Mouse (Mus musculus) c-Kit-positive CD71-positive TER-119-negative erythroid progenitor cells, embryonic 14.5 days (primary cell): Measurements from ENCODE around the gene Rnf123.

Experiments
- DNase-seq: peaks from one replicate; pipeline ENCODE4 v3.0.0-alpha.2; 2013; ENCODE audit warnings: low read depth

Gene Rnf123

DNA sequence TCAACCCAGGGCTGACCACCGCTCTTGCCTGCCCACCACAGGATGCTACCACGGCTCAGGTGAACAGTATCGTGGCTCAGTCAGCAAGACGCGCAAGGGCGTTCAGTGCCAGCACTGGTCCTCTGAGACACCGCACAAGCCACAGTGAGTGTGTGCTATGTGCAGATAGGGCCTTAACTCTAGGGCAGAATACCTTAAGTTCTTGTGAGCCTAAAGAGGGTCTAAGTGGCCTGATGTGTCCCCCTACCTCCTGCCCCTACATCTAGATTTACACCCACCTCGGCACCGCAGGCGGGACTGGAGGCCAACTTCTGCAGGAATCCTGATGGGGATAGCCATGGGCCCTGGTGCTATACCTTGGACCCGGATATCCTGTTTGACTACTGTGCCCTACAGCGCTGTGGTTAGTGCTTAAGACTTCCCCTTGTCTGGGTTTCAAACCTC is at the start of gene Rnf123:
Gene Rnf123, minus strand, starts transcription at position 359 of the 444 bp plus-strand sequence.
- DNase-seq, result peak; percentile 54

DNA sequence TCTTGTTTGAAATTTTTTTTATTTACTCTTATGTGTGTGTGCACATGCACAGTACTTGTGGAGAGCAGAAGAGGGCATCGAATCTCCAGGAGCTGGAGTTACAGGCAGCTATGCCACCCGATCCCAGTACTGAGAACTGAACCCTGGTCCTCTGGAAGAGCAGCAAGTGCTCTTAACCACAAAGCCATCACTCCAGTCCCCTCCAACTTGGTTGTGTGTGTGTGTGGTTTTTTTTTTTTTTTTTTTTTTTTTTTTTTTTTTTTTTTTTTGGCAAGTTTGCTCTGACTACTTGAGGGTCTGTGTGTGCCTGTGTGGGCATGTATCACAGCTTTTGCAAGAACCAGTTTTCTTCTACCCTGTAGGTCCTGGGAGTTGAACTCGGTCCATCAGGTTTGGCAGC is 49.2 kb upstream of the Rnf123 start:
- DNase-seq, result no peak

DNA sequence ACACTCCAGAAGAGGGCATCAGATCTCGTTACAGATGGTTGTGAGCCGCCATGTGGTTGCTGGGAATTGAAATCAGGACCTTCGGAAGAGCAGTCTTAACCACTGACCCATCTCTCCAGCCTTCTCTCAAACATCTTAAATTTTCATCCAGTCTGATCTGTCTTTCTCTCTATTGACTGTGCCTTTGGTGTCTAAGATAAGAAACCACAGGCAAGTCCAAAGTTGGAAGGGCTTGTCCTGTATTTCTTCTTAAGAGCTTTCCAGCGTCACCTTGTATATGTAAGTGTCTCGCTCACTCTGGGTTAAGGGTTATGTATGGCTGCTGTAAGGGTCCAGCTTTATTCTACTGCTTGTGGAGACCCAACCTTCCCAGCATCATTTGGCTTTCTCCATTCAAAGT is 48.4 kb upstream of the Rnf123 start:
- no peak for DNase-seq

DNA sequence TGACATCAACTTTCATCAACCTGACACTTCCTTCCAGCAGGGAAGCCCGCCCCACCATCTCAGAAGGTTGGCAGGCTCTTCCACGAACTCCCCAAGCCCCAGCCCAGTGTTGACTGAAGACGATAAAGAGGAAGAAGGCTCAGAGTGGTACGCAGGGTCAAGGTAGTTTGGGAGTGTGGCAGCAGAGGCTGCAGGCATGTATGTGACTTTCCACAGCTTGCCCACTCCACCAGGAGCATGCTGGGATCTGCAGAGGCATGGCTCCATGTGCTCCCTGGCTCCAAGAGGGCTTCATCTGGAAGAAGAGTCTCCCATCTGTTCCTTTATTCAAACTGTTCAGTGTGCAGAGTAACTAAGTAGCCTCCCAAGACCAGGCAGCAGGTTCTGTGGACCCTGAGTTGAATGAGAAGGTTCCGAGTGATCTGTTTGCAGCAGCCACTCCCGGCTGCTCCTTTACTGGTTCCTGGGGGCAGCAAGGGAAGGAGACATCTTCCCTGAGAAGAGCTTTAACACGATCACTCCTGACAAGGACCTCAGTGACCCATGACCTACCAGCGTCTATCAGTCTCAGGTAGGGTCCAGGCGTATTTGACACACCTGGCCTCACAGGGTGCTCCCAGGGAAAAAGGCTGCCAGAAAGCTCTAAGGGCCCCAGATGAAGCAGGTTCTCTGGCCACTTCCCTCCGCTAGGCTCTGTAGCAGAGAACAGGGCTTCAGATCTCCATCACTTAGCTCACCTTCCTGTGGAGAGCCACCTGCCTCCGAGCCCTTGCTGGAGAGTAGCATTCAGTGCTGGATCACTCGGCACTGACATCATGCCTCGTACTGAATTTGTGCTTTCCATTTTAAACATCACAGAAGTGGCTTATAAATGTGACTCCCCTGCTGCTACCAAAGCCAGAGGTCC is 46.1 kb upstream of the Rnf123 start:
- DNase-seq, result no peak

DNA sequence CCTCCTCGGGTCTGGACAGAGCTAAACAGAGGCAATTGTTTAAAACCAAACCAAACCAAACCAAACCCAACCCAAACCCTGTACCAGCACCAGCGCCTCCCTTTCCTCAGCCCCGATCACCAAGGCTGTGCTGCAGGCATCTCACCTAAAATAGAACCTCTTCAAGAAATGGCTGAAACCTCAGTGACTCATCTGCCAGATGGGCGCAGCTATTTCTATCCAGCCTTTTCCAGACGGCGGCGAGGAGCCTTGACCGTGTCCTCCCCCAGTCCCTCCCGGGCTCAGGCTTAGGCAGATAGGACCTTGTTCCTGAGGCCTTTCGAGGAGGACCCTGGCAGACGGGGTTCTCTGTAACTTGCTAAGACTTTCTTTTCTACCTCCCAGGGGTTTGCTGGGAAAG is 45.1 kb upstream of the Rnf123 start:
- no peak for DNase-seq

DNA sequence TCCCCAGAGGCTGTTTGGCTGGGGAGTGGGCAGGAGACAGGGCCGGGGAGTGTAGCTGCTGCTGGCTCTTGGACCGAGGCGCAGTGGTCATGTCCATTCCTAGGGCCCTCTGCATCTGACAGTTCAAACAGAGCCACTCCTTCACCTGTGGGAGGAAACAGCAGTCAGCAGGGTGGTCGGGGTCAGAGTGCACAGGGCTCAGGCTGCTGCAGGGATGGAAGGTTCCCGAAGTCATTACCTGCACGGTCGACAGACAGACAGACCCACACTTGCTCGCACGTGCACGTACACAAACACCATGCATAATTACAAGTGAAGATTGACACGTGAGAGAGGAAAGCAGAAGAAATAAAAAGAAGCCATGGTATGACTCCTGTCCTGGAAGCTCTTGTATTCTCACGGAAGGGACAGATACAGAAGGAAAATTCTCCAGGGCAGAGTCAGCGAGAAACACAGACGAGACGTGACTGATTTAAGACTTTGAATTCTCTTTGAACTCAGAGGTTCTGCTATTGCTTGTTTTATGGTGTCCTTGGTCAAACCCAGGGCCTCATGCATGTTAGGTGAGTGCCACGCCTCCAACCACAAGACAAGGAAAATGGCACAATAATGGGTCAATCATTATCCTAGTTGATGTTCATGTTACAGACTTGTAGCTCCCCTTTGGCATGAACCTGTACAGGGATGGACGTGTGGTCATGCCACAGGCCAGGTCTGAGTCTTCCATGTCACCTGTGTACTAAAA is 43.5 kb upstream of the Rnf123 start:
- DNase-seq, result no peak

DNA sequence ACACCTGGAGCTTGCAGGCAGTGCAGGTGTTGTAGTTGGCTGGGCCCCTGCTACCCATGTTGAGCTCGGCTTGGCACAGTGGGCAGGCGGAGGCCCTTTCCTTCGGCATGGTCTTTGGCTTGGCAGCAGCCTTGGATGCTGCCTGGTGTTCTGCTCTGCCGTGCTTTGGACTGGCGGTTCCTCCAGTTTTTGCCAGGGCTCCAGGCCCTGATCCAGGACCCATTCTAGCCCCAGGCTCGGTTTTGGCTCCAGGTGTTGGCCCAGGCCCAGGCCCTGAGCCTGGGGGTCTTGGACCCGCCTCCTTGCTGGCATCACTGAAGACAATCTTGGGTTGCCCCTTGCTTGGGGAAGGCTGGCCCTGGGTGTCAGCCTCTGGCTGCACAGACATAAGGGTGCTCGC is 42.6 kb upstream of the Rnf123 start:
- DNase-seq, result no peak

DNA sequence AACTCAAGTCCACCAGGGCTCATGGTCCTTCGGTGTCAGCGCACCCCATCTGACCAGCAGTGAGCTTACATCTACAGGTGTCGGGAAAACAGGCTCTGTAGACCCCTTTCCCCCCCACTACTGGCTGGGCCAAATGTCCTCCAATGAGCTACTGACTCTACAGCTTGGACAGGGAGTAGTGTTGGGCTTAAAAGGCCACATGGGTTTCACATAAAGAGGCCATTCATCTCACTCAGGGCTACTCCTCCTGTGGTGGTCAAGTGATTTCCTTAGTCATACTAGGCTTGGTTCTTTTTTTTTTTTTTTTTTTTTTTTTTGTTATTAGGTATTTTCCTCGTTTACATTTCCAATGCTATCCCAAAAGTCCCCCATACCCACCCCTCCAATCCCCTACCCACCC is 40.8 kb upstream of the Rnf123 start:
- no peak for DNase-seq

DNA sequence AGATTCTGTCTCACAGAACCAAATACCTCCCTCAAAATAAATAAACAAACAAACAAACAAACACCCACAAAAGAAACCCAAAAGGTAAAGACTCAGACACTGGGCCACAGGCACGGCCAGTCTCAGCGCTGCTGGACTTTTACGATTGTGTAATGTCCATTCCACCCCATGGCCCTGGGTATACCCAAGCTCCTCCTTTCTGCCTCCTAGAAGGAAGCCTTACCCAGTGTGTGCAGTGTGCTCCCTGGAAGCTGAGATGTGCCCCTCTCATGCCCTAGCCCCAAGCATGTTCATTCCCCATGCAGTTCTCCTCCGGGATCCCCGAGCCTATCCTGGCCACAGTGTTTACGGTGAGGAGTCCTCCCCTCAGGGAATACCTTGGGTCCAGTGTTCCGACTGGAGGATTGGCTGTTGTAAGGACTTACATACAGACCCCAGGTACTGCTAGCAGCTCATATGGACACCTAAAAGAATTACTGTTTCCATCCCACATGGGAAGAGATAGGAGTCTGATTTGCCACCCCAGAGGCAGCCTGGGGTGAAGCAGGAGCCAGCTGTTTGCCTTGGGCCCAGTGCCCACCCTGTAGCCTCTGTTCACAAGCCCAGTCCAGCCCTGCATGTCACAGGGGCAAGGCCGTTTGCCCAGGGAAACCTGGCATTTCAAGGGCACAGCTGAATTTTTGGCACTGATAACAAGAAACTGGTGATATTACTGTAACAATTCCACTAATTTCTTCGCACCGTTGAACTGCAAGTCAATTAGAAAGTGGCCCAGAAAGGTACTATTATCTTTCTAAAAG is 38.2 kb upstream of the Rnf123 start:
- DNase-seq, result no peak

DNA sequence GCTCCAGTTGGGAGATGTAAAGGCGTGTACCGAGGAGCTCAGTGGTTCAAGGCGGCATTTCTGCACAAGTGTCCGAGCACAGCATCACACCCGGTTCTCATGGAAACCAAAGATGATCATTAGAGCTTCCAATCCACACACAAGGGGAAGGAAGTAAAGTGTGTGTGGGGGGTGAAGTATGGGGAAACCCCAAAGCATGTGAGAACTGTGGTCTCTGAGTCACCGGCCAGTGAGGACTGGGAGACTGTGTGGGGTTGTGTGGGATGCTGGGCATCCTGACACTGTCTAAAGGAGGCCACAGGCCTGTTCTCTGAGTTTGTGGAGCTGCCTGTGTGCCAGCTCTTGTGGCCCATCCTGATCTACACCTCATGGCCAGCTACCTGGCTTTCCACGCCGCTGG is 37.5 kb upstream of the Rnf123 start:
- no peak for DNase-seq

DNA sequence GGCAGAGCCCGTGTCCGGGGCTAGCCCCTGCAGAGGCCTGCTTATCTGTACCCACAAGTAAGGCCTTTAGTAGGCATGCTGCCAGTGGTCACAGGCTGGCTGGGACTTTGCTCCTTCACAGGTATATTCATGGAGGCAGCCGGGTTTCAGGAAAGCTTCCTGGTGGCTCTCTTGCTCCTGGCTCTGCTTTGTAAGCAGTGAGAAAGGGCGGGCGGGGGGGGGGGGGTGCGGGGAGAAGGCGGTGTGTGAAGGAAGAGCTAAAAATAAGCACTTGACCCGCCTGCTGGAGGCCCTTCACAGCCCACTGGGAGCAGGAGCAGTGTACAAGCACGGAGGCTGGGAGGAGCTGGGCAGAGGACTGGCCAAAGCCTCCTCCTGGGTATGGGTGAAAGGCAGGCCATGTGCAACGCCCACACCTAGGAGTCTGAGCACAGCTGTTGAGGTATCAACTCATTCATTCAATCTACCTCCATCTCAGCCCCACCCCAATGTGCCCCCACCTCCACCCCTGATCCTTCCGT is 36.8 kb upstream of the Rnf123 start:
- no peak for DNase-seq

DNA sequence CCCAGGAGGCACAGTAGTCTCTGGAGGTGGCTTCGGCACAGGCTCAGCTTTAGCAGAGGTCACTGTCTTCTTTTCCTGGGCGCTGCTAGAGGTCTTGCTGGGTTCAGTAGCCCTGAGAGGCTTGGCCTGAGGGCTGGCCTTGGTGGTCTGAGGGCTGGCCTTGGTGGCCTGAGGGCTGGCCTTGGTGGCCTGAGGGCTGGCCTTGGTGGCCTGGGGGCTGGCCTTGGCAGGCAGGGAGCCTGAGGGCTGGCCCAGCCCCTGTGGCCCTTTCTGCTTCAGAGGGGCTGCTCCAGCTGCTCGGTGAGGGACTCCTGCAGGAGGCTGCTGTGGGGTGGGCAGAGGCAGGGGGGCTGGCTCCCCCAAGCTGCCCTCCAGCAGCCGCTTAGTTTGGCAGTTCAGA is 34.0 kb upstream of the Rnf123 start:
- DNase-seq, result no peak

DNA sequence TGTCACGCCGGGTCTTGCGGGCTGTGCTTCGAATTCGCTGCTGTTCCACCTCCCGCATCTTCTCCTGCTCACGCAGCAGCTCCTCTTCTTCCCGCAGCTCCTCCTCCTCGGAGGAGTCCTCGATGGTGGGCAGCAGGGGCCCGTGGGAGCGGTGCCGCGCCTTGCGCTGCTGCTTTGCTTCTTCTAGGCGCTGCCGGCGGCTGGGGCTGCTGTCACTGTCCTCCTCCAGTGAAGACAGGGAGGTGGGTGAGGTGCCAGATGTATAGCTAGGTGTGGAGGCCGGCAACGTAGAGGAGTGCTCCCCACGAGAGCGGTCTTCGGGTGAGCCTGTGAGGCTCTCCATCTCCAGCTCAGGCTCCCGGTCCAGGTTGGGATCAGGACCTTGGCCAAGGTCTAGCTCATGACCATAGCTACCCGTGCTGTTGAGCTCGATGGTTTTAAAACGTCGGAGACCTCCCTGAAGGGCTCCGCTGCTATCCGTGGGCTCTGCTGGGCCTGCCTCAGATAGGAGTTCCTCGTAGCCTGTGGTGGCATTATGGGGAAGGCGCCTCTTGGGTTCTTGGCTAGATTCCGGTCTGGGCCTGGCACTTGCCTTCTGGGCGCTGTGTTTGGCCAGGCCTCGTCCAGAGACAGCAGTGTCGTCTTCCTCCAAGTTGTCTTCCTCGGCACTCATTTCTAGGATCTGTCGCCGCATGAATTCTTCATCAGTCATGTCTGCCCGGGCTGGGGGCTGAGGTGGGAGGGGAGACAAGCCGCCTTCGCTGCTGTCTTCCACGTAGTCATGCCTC is 32.3 kb upstream of the Rnf123 start:
- DNase-seq, result no peak

DNA sequence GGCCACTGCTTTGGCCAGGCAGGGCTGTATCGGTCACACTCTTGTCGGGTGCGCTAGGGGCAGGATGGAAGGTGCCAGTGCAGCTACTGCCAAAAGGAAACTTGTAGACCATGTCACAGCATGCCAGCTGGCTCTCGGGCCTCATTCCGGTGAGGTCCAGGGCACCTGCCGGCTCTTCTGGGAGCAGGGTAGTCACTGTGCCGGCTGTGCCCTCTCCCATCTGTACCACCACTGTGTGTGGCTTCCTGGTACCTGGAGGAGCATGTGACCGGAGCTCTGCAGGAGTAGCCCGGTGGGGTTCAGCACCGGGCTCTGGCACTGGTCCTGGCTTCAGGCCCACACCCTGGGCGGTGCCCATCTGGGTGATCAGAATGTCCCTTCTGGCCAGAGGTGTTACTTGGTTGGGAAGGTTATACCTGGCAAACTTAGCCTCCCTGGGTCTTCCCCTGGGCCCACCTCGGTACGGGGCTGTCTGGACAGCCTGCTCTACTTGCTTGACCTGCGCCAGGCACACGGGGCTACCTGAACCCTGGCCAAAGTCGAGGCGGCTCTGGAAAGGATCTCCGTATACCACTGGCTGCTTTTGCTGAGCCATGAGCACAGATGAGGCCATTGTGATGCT is 29.7 kb upstream of the Rnf123 start:
- no peak for DNase-seq

DNA sequence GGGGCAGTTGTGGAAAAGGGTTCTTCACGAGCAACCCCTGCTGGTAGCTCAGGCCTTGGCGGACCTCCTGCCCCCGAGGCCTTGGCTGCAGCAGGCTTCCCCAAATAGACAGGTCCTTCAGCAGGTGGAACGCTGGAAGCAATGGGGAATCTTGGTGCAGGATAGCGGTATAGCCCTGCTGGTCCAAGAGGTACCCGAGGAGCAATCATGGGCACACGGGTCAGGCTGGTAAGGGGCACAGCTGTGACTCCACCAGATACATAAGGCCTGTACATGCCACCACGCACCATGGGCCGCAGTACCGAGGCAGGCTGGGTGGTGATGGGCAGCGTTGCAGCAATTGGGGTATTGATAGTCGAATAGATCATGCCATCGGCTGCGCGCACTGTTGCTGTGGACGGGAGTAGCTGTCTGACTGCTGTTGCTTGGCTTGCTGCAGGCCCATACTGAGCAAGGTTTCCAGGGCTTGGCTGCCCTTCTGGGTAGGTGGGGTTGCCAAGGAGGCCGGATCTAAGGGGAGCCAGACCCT is 28.5 kb upstream of the Rnf123 start:
- no peak for DNase-seq

DNA sequence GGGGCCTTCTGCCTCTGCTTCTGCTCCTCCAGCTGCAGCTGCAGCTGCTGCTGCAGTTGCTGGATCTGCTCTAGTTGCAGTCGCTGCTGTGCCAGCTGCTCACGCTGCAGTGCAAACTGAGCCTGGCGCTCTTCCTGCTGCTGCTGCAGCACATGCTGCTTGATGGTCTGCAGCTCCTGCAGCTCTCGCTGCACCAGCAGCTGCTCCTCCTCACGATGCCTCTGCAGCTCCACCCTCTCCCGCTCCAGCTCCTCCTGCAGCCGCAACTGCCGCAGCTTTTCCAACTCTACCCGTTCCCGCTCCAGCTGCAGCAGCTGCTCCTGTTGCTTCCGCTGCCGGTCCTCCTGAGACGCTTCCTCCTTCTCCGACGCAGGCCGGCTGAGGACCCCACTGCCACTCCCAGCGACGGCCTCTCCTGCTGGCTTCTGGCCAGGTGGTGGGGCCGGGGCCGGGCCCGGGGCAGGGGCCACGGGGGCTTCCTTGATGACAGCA is 28.0 kb upstream of the Rnf123 start:
- DNase-seq, result no peak

DNA sequence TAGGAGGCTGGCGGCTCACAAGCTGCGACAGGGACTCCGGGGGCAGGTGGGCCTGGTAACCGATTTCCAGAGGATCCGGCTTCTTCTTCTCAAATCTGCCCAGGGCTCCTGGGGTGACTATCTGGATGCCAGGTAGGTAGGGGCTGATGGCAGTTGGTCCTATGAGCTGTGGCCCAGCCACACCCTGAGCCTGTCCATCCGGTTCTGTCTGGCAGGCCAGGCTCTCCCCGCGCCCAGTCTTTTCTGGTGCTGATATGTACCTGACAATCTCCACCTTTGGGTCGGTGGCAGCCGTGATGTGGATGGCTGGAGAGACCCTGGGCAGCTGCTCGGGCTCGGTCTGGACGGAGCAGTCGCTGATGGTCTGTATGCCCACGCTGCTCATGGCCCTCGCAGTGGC is 27.0 kb upstream of the Rnf123 start:
- no peak for DNase-seq

DNA sequence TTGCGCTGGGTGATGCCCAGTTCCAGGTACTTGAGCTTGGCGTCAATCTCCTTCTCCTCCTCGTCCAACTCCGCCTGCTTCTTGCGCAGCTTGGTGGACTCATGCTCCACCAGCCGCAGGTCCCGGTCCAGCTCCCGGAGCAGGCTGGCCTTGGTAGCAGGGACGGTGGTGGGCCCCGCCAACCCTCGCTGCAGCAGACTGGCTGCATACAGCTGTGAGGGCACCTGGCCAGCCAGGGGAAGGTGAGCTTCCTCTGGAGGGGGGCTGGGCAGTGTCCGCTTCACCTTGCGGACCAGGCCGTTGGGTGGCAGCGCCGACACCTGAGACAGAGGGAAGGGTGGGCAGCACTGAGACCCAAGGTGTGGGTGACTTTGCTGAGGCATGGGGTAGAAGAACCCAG is 24.7 kb upstream of the Rnf123 start:
- no peak for DNase-seq

DNA sequence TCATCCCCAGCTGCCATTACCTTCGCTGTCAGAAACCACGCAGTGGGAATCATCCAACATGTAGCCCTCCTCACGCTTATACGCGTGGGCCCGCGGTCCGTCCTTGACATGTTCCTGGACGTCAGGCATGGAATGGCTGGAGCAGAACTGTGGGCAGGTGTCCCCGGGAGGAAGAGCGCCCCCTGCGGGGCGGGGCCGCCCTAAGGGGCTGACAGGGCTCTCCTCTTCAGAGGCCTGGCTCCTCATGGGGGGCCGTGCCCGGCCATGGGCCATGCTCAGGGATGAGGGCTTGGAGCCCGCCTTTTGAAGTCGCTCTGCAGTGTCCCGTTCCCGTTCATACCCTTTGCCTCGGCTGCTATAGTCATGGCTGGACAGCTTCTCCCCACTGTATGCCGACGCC is 22.9 kb upstream of the Rnf123 start:
- DNase-seq, result no peak

DNA sequence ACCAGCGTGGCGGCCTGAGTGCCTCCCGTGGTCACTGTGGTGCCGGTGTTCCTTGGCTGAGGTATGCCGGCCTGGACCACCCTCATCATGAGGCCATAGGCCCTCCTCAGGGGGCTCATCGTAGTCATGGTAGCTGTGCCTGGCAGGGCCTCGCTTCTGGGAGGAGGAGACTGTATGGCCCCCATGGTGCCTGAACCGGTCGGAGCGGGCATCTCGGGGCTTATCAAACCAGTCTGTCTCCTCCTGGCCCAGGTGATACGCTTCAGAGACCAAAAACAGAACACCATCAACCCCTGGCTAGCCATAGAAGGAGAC is 22.4 kb upstream of the Rnf123 start:
- DNase-seq, result no peak
